Mouse (Mus musculus) embryonic facial prominence, embryonic 15.5 days (tissue): ENCODE measurements around the gene Mfn1. TPM values are rescaled to one million over a fixed set of nuclear protein-coding genes. Genes with fewer than 3 reads are reported as not detected.

Experiments
- ATAC-seq: fragments of 200-750 bp; cut with Nextera tagmentation; 2 replicates; pipeline ENCODE4 v1.8.0; 2017; ENCODE audit warnings: low read depth, moderate TSS enrichment; ENCODE audit not compliant: insufficient number of reproducible peaks, low FRiP score, low TSS enrichment
- H3K27ac ChIP-seq: fragments of 300-500 bp; sonication (generic); replicated peaks from 2 replicates; pipeline ENCODE4 v1.5.1; 2015; ENCODE audit warnings: mild to moderate bottlenecking, inconsistent platforms
- H3K27me3 ChIP-seq: fragments of 300-500 bp; sonication (generic); 2 replicates; pipeline ENCODE4 v1.6.1; 2015; ENCODE audit warnings: inconsistent platforms
- H3K36me3 ChIP-seq: fragments of 300-500 bp; sonication (generic); 2 replicates; pipeline ENCODE4 v1.6.1; 2015; ENCODE audit warnings: mild to moderate bottlenecking, inconsistent platforms
- H3K4me1 ChIP-seq: fragments of 300-500 bp; sonication (generic); 2 replicates; pipeline ENCODE4 v1.6.1; 2015; ENCODE audit warnings: inconsistent platforms
- H3K4me2 ChIP-seq: fragments of 300-500 bp; sonication (generic); replicated peaks from 2 replicates; pipeline ENCODE4 v1.6.1; 2015; ENCODE audit warnings: mild to moderate bottlenecking, inconsistent platforms
- H3K4me3 ChIP-seq: fragments of 300-500 bp; sonication (generic); replicated peaks from 2 replicates; pipeline ENCODE4 v1.5.1; 2015; ENCODE audit warnings: mild to moderate bottlenecking, inconsistent platforms
- H3K9ac ChIP-seq: fragments of 300-500 bp; sonication (generic); 2 replicates; pipeline ENCODE4 v1.6.1; 2015; ENCODE audit warnings: inconsistent platforms
- H3K9me3 ChIP-seq: fragments of 300-500 bp; sonication (generic); replicated peaks from 2 replicates; pipeline ENCODE4 v1.6.1; 2016; ENCODE audit warnings: inconsistent platforms
- WGBS: fragments of 180-500 bp; shearing (Covaris S2); methylation state at CpG from one replicate; pipeline ENCODE4 v1.1.7; 2015; 5-methylcytosine and 5-hydroxymethylcytosine counted together
- polyA plus RNA-seq: library from polyadenylated mRNA; unstranded; fragments of >200 nt; fragmentation: Nextera tagmentation; extraction: Ambion mirVana; gene quantifications from 2 replicates; pipeline ENCODE4 v1.2.1, GENCODE M21; 2015

Gene Mfn1
- polyA plus RNA-seq, 1 experiment from 2014 or later, result 33.8 TPM

- Histone ChIP-seq H3K4me3 (peak overlapping the region; percentile 63), H3K27ac (no peak overlapping the region), H3K4me1 (peaks cover 6% of the 10 kb centered on the region; the same call in 1 of the 2 replicates), H3K36me3 (no peaks in the 10 kb centered on the region), H3K27me3 (no peaks in the 10 kb centered on the region), H3K9ac (no peak overlapping the region), H3K9me3 (no peaks in the 10 kb centered on the region), H3K4me2 (peak overlapping the region; percentile 54)
- no peak for ATAC-seq
- WGBS, result 28% methylated on average over 5 of the region's 5 CpGs
Observed at GRCm38 (mm10) chr3:32615376-32615775, 86.1 kb downstream of the Mfn1 start.

DNA sequence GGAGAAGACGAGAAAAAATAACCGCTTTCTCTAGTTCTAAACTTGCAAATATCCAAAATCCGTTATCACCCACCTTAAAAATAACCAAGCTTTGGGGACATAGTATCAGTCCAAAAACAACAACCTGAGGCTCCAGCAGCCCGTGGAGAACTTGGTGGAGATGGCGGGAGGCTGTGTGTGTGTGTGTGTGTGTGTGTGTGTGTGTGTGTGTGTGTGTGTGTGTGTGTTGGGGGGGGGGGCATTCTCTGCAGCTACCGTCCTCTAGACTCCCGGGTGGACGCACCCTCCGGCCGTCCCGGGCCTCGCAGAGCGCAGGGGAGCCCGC is 86.7 kb downstream of the Mfn1 start:
- Histone ChIP-seq H3K27me3 (no peaks in the 10 kb centered on the region), H3K9ac (peak overlapping the region; percentile 58), H3K4me3 (peak overlapping the region; percentile 63), H3K36me3 (no peaks in the 10 kb centered on the region), H3K27ac (0 out of 2 replicates have a peak overlapping the region, but pooled peaks have one; percentile 28), H3K4me2 (peak overlapping the region; percentile 54), H3K4me1 (peaks cover 6% of the 10 kb centered on the region; the same call in 1 of the 2 replicates), H3K9me3 (no peaks in the 10 kb centered on the region)
- 18% methylated on average over 5 of the region's 14 CpGs for WGBS
- ATAC-seq, result no peak; the same call in 1 of the 2 replicates

GRCm38 (mm10) chr3:32616331-32617052 is 87.2 kb downstream of the Mfn1 start, which contains the start of gene Gnb4:
Gene Gnb4, minus strand, starts transcription at chr3:32616585.
- H3K9ac ChIP-seq, result peak within 1 kb of the TSS; percentile 58
- no peaks in the 10 kb centered on the region for H3K36me3 ChIP-seq
- ATAC-seq, result peak; percentile 87
- WGBS, result 2% methylated on average over 79 of the region's 83 CpGs
- peak within 1 kb of the TSS; percentile 54 for H3K4me2 ChIP-seq
- H3K9me3 ChIP-seq, result no peaks in the 10 kb centered on the region
- H3K4me1 ChIP-seq, result peaks cover 6% of the 10 kb centered on the region; the same call in 1 of the 2 replicates
- no peaks in the 10 kb centered on the region for H3K27me3 ChIP-seq
- peak within 1 kb of the TSS; percentile 63 for H3K4me3 ChIP-seq
- H3K27ac ChIP-seq, result peak within 1 kb of the TSS; percentile 83

GRCm38 (mm10) chr3:32617053-32617642 is 87.9 kb downstream of the Mfn1 start:
- no peak for ATAC-seq
- Histone ChIP-seq H3K27ac (peak overlapping the region; percentile 83), H3K9me3 (no peaks in the 10 kb centered on the region), H3K4me3 (peak overlapping the region; percentile 63), H3K4me1 (peaks cover 6% of the 10 kb centered on the region; the same call in 1 of the 2 replicates), H3K36me3 (no peaks in the 10 kb centered on the region), H3K27me3 (no peaks in the 10 kb centered on the region), H3K4me2 (peak overlapping the region; percentile 54), H3K9ac (peak overlapping the region; percentile 58)
- WGBS, result 17% methylated on average over 16 of the region's 16 CpGs

DNA sequence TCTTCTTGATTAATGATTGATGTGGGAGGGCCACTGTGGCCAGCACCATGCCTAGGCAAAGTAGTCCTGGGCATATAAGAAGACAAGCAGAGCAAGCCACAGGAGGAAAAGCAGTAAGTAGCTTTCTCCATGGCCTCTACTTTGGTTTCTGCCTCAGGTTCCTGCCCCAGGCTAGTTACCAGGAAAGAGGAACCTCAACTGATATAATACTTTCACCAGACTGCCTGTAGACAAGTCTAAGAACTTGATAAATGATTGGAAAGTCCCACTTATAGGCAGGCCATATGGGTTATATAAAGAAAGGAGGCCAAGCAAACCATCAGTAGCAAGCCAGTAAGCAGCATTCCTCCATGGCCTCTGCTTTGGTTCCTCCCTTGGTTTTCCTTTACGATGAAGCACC is 92.4 kb downstream of the Mfn1 start:
- WGBS, result 94% methylated on average over 1 of the region's 1 CpGs
- H3K9me3 ChIP-seq, result no peaks in the 10 kb centered on the region
- H3K27me3 ChIP-seq, result no peaks in the 10 kb centered on the region
- H3K36me3 ChIP-seq, result no peaks in the 10 kb centered on the region
- no peak overlapping the region for H3K4me3 ChIP-seq
- H3K4me2 ChIP-seq, result no peak overlapping the region
- H3K9ac ChIP-seq, result no peak overlapping the region
- no peaks in the 10 kb centered on the region for H3K4me1 ChIP-seq
- ATAC-seq, result no peak
- no peak overlapping the region for H3K27ac ChIP-seq

- 82% methylated on average over 3 of the region's 3 CpGs for WGBS
- no peak overlapping the region for H3K9ac ChIP-seq
- ATAC-seq, result no peak
- H3K27ac ChIP-seq, result no peak overlapping the region
- H3K4me2 ChIP-seq, result no peak overlapping the region
- H3K27me3 ChIP-seq, result no peaks in the 10 kb centered on the region
- H3K4me1 ChIP-seq, result no peaks in the 10 kb centered on the region
- H3K4me3 ChIP-seq, result no peak overlapping the region
- no peaks in the 10 kb centered on the region for H3K36me3 ChIP-seq
- no peaks in the 10 kb centered on the region for H3K9me3 ChIP-seq
Observed at GRCm38 (mm10) chr3:32622106-32622505, 92.8 kb downstream of the Mfn1 start.

DNA sequence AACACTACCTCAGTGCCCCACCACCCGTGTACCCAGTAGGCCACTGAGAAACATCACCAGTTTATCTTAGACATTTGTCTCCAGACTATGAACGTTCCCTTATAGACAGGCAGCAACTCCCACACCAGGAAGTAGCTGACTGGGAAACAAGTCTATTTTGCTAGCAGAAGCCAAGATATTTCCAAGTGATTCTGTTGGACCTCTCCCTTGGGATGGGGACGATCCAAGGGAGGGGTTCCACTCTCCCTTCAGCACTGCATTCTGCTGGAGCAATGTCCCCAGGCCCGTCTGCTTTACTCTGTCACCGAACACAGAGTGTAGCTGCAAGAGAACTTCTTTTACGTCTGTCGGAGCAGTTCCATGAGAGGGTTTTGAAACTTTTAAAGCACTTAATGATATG is 98.9 kb downstream of the Mfn1 start:
- ATAC-seq, result no peak
- H3K4me3 ChIP-seq, result no peak overlapping the region
- no peak overlapping the region for H3K9ac ChIP-seq
- H3K27ac ChIP-seq, result no peak overlapping the region
- H3K27me3 ChIP-seq, result peaks cover 3% of the 10 kb centered on the region; the same call in 1 of the 2 replicates
- peaks cover 7% of the 10 kb centered on the region; the same call in 1 of the 2 replicates for H3K4me1 ChIP-seq
- H3K9me3 ChIP-seq, result no peaks in the 10 kb centered on the region
- H3K4me2 ChIP-seq, result no peak overlapping the region
- 46% methylated on average over 7 of the region's 7 CpGs for WGBS
- H3K36me3 ChIP-seq, result no peaks in the 10 kb centered on the region

Other genes with a start within 250 kb of the Mfn1 start
- gene Zmat3, start 163.5 kb upstream of the Mfn1 start, polyA plus RNA-seq, result 4.7 and 4.8 TPM in 2 replicates
- gene Pik3ca, start 131.8 kb upstream of the Mfn1 start, polyA plus RNA-seq, result 10.3 and 11.8 TPM in 2 replicates
- gene Kcnmb3, start 37.2 kb upstream of the Mfn1 start, polyA plus RNA-seq, result 0.41 and 0.59 TPM in 2 replicates
- gene Zfp639, start 19.2 kb upstream of the Mfn1 start, polyA plus RNA-seq, result 35.8 and 43.2 TPM in 2 replicates
- gene Gnb4, start 87.1 kb downstream of the Mfn1 start, polyA plus RNA-seq, result 75.1 and 77.0 TPM in 2 replicates
- gene Actl6a, start 176.8 kb downstream of the Mfn1 start, polyA plus RNA-seq, result 121 and 128 TPM in 2 replicates
- gene Ndufb5, start 207.5 kb downstream of the Mfn1 start, polyA plus RNA-seq, result 276 and 296 TPM in 2 replicates
- gene Mrpl47, start 208.1 kb downstream of the Mfn1 start, polyA plus RNA-seq, result 24.8 and 25.1 TPM in 2 replicates